Mouse (Mus musculus) WW6 (cell line): ENCODE data around the gene Hoxd1.

Experiments used
- DNase-seq: peaks from one replicate; pipeline ENCODE4 v3.0.0-alpha.2; 2013; ENCODE audit warnings: low read depth, low spot score

Hoxd1 gene

GRCm38 (mm10) chr2:74732513-74733316, 30.1 kb upstream of the Hoxd1 start:
- no peak for DNase-seq

- DNase-seq = no peak
Measured at GRCm38 (mm10) chr2:74733317-74733661, 29.5 kb upstream of the Hoxd1 start.

GRCm38 (mm10) chr2:74733765-74734164, 29.0 kb upstream of the Hoxd1 start:
- DNase-seq = no peak

GRCm38 (mm10) chr2:74734451-74734850, 28.3 kb upstream of the Hoxd1 start:
- no peak for DNase-seq

GRCm38 (mm10) chr2:74734996-74735811, 27.6 kb upstream of the Hoxd1 start:
- no peak for DNase-seq

- no peak for DNase-seq
Measured at GRCm38 (mm10) chr2:74735851-74736687, 26.7 kb upstream of the Hoxd1 start.

GRCm38 (mm10) chr2:74736688-74737577, 25.8 kb upstream of the Hoxd1 start:
- no peak for DNase-seq

- DNase-seq = no peak
Measured at GRCm38 (mm10) chr2:74737578-74738070, 25.2 kb upstream of the Hoxd1 start.

GRCm38 (mm10) chr2:74738623-74739475, 23.9 kb upstream of the Hoxd1 start:
- DNase-seq = no peak

GRCm38 (mm10) chr2:74739476-74739800, 23.3 kb upstream of the Hoxd1 start:
- no peak for DNase-seq

GRCm38 (mm10) chr2:74739869-74740268, 22.9 kb upstream of the Hoxd1 start:
- DNase-seq = no peak

- no peak for DNase-seq
Measured at GRCm38 (mm10) chr2:74740311-74741091, 22.3 kb upstream of the Hoxd1 start.

- no peak for DNase-seq
Measured at GRCm38 (mm10) chr2:74741252-74741978, 21.4 kb upstream of the Hoxd1 start.

- no peak for DNase-seq
Measured at GRCm38 (mm10) chr2:74741979-74742277, 20.9 kb upstream of the Hoxd1 start.

GRCm38 (mm10) chr2:74745540-74746297, 17.1 kb upstream of the Hoxd1 start:
- no peak for DNase-seq

GRCm38 (mm10) chr2:74746298-74746921, 16.4 kb upstream of the Hoxd1 start:
- no peak for DNase-seq

GRCm38 (mm10) chr2:74747006-74747405, 15.8 kb upstream of the Hoxd1 start:
- no peak for DNase-seq
